Mouse (Mus musculus) retina, adult 2 months (tissue): ENCODE data around the gene Ano1.

Experiments
- DNase-seq: peaks from one replicate; pipeline ENCODE4 v3.0.0-alpha.2; 2012; ENCODE audit warnings: low read depth, low spot score

The Ano1 gene

DNA sequence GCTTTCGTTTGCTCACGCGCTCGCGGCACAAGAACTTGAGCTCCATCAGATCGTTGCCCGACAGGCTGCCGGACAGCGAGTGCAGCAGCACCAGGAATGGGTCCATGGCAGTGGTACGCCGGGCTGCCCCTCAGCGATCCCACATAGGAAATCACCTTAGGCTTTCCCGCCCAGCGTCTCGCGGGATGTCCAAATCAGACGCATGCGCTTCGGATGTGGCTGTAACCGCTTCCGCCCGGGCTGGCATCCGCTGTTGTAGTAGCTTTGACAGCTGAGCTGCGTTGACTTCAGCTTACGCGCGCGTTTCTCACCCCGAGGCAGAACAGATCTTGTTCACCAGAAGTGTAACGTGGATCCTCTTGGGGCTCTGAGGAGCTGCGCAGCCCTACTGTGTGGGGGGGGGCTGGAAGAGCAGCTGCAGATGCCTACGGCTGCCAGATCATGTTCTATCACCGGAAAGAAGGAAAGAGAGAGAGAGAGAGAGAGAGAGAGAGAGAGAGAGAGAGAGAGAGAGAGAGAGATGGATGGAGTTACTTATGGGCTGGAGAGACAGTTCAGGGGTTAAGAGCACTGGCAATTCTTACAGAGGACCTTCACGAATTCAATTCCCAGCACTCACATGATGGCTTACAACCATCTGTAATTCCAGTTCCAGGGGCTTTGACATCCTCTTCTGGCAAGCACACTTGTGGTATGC is 169.3 kb downstream of the Ano1 start, which contains the start of gene Fadd:
Fadd (minus strand) TSS at position 180 of the 697 bp plus-strand sequence.
- peak; percentile 88 for DNase-seq

DNA sequence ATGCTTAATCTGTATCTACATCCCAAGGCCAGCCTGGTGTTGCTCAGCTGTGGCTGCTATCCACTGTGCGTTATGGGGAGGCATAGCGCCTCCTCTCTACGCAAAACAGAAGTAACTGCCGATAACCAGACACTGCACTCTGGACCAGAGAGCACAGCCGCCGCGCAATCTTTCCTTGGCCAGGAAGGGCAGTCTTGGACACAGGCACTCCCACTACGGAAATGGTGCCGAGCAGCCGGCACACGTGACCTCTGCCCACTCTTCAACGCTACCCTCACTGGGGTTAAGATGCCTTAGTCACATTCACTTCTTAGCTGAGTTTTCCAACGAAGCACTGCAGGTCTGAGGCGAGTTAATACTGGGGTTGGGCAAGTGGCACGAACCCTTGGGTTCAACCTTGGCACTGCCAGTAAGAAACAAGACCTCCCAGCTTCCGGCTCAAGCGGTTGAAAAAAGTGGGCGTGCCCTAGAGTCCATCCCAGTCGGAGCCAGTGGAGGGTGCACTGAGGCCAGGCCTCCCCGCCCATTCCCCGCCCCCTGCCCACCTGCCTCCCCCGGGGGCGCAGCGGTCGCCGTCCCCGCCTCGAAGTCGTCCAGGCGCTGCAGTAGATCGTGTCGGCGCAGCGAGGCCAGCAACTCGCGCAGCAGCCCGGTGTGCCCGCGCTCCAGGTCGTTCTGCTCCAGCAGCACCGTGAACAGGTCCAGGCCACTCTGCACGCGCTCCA is 170.1 kb downstream of the Ano1 start:
- no peak for DNase-seq

DNA sequence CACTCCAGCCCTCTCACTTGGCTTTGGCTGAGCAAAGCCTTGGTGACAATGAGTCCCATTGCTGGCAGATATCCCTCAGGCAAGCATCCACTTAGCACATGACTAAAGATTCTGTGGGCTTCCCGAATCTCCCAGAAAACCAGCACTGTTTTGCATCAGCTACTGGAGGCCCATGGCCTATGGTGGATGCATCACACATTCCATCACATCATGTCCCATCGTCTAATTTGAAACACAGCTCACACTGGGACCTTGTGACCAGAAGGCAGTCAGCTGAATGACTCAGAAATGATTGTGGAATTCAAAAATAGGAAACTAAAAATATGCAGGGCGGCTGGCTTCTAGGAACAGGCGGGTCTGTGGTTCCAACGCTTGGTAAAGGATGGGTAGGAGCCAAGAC is 173.9 kb downstream of the Ano1 start:
- no peak for DNase-seq

DNA sequence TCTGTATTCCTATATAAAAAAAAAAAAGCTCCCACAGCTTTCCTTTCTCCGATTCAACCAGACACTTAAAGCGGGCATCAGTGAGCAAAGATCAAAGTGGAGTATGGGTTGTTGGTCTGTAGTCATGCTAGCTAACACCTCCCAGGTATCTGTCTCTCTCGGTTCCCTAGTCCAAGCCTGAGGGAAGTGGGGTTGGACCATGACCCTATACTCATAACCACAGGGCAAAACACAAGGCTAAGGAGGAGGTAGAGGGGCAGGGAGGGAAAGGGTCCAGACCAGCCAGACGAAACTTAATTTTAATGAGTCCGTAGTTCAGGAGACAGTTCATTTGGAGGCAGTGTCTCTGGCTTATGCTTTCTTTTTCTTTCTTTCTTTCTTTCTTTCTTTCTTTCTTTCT is 179.5 kb downstream of the Ano1 start:
- DNase-seq: no peak

DNA sequence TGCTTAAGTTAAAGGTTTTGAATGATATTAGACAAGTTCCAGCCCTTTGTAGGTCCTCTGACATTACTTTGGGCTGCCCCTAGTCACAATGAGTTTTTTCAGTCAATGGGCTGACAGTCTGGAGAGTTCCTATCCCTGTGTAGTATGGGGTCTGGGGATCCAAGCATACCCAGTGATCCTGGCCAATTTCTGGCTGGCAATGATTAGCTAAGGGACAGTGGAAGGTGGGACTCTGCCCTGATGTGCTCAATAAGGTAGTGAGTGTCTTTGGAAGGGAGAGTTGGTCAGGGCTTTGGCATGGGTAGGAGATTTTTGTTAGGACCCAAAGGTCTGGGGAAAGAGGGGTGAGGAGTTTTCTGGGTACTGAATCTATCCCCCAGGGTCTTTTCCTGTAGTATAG is 180.2 kb downstream of the Ano1 start:
- DNase-seq: no peak

DNA sequence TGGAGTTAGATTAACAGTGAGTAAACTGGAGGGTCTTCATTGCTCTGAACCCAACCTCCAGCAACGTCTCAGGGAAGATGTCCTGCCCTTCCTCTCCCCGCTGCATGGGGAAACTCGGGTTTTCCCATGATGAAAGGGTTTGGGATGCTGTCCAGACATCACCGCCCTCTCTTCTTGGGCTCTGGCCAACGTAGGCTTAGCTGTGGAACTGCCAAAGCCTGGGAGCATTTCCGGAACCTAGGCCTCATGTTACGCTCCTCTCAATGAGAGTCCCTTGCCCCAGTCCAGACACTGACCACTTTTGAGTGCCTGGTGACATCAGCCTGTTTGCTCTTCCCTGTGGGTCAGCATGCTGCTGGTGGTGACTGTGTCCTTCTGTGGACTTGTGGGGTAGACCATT is 182.3 kb downstream of the Ano1 start:
- DNase-seq: no peak

DNA sequence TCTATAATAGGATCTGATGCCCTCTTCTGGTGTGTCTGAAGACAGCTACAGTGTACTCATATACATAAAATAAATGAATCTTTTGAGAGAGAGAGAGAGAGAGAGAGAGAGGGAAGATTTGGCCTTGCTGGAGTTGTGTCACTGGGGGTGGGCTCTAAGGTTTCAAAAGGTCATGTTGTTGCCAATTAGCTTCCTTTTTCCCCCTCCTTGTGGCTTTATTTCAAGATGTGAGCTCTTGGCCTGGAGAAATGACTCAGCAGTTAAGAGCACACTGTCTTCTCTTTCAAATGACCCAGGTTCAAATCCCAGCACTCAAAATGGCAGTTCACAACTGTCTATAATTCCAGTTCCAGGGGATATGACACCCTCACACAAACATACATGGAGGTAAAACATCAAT is 183.7 kb downstream of the Ano1 start:
- no peak for DNase-seq

DNA sequence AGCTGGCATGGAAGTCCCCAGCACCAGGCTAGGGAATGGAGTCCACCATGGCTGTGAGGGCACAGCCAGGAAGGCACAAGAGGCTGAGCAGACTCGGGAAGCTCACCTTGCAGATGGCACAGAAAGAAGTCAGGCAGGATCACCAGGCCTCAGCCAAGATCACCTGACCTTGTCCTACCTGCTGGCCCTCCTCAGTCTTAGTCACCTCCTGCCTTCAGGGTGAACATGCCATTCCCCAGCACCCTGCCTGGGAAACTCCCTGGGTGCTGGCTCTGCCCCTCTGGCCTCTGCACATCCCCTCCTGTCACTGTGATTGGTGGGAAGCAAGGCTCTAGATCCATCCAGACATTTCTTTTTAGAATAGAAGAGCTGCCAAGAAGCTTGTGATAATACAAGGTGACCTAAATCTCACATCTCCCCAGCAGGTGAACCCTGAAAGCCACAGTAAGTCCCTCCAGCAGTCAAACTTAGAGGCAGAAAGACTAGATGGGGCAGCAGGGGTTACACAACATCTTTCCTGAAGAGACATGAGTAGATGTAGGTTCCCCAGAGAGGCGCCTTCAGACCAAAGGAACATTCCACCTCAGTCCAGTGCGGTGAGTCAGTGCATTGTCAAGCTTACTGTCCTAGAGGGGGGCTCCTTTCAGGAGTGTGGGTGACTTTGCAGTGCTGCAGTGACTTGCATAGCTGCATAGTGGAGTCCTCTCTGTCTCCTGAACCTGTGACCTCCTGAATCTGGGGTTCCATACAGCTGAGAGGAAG is 184.7 kb downstream of the Ano1 start:
- no peak for DNase-seq

DNA sequence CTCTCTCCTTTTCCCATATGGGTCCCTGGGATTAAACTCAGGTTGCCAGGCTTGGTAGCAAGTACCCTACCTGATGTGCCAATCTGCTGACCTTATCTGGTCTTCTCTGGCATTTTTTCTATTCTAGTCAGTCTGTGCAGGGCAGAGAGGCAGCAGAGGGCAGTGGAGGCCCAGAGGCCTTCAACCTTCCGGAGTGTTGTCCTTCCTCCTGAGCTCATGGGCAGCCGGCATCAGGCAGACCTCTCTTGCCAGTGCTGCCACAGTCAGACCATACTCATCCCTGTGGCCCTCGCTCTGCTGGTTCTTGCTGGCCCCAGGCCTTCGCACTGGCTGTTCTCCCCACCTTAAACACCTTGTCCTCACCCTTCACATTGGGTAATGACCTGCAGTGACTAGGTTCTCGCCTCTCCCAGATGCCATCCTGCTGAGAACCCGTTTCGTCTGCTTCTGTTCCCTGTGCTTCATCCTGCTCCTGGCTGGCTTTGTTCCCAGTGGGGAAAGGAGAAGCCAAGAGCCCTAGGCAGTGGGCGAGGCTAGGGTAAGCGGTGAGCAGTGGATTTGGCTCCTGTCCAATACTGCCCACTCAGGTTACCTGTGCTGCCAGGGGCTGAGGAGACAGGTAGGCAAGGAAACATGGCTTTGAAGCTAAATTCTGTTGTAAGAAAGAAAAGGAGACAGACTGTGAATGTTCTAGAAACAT is 188.2 kb downstream of the Ano1 start:
- no peak for DNase-seq

DNA sequence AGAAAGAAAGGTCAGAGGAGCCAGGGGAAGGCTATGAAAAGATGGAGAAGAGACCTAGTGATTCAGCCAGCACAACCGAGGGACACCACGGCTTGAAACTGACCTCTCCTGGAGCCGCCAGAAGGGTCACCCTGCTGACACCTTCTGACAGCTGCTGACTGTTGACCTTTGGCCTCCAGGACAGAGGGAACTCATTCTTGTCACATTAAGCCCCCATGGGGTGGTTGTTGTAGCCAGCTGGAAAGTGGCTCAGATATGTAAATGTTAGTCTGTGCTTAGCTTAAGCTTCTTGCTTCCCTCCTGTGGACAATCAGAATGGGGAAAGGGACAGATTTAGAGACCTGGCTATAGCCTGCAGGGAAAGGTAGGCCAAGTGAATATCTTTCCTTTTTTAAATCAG is 189.8 kb downstream of the Ano1 start:
- DNase-seq: no peak

DNA sequence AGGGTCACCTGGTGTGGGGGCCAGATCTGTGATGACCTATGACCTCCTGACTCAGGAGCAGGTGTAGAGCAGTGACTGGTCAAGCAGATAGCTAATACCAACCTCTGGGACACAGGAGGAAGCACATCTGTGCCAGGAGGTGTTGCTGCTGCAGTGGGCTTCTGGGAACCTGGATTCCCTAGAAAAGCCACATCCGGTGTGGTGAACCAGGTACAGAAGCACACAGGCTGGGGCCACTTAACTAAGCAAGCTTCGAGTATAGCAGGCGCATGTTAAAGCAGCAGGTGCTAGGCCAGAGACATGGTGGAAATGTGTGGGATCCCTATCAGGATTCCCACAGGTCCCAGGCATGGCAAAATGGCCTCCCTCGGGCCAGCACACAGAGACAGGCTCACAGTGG is 191.2 kb downstream of the Ano1 start:
- no peak for DNase-seq

DNA sequence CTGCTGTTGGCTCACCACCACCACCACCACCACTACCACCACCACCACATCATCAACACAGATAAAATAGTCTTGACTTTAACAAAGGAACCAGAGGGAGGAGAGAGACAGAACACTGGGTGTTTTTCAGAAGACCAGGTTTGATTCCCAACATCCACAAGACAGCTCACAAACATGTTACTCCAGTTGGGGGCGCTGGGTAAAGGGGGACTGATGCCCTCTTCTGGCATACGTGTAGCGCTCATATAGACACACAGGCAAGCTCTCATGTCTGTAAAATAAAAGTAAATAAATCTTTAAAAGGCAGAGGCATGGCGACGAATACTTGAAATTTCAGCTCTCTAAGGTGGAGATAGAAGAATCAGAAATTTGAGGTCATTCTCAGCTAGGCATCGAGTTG is 193.2 kb downstream of the Ano1 start:
- no peak for DNase-seq

DNA sequence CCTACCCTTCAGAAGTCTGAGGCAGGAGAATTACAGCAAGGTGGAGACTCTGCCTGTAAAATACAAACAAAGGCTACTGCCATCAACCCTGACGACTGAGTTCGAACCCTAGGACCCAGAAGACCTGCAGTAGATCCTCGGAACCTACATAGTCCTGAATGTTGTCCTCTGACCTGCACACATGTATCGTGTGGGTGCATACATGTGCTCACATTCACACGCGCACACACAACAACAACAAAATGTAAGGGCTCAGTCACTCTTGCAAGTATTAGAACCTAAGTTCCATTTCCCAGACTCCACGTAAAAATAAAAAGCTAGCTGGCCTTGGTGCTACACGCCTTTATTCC is 197.7 kb downstream of the Ano1 start:
- DNase-seq: no peak

DNA sequence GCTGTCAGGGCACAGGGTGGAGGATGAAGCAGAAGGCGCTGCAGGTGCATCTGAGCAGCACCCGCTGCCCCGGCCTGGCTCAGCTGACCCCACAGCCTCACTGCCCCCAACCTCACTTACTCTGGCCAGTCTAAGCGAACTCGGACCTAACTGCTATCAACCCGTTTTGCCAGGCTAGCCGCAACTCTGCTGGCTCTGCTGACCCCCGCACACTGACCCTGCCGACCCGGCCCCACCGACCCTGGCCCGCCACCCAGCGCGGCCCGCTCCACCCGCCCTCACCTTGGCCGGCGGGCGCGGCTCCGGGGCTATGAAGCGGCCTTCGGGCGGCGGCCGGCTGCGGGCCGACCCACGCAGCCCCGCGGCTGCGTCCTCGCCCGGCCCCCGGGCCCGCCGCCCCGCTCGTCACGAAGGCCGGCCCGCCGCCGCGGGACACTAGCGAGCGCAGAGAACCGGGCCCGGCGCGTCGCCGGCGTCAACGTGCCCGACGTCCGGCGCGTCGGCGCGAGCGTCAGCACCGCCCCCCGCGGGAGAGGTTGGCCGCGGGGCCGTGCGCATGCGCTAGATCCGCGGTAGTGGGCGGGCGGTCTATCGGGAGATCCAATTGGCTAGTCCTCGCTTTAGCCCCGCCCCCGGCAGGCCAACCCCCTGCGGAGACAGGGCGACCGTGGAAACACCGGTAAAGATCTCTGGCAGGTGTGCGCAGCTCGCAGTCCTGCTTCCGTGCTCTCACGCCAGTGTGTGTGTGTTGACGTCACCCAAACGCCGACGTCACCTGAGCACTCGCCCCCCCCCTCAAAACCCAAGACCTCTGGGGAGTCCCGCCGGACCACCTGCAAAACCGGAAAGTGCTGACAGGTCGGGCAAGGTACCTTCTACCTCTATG is 198.3 kb downstream of the Ano1 start, which contains the start of gene Ppfia1:
Ppfia1 (minus strand) TSS at position 493 of the 886 bp plus-strand sequence.
- DNase-seq: peak; percentile 93

DNA sequence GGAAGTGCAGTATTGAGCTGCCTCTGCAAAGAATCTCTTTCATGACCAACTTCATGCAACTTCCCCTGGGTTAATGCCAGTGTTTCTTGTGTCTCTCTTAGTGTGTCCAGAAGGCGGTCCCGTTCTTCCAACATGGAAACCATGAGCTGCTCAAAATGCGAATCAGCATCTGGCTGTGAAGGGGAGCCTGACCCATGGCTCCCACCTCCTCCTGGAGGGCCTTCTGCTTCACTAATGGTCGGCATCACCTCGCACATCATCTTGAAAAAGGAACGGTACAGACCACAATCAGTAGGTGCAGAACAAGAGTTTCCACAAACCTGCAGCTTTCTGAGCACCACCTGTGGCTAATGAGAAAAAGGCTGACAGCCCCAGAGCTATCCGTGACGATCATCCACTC is 199.5 kb downstream of the Ano1 start:
- no peak for DNase-seq

DNA sequence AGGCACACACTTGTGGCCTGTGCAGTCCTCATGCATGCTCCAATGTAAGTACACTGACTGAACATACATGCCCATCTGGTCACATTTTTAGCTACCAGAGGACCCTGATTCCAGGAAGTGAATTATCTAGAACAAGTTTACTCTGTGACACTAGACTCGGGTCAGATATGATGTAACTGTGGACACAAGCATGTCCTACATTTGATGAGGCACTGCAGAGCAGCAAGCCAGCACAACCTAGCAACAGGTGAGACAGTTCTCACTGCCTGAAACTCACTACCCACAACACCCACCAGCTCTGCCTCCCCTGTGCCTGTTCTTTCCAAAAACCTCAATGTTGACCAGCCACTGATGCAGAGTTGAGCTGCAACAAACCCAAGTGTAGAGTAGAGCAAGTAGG is 201.0 kb downstream of the Ano1 start:
- no peak for DNase-seq

DNA sequence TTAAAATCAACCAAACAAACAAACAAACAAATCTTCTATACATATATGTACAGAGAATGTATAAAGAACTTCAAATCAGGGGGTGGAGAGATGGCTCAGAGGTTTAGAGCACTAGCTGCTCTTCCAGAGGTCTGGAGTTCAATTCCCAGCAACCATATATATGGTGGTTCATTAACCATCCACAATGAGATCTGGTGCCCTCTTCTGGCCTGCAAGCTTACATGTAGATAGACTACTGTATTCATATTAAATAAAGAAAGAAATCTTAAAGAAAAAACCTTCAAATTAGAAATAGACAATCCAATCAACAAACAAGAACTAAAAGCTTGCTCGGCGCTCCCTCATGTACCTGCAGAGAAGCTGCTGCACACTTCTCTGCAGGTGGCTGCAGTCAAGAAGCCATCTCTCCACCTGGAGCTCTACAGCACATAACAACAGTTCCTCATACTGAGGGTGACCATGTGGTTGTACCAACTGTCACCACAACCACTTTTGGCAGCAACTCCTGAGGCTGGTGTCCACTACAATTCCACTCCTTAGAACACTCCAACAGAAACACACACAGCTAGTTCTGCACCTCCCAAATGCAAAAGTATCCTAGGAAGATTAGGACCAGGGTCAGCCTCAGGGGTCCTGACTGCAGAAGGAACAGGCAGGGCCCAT is 201.7 kb downstream of the Ano1 start:
- no peak for DNase-seq

DNA sequence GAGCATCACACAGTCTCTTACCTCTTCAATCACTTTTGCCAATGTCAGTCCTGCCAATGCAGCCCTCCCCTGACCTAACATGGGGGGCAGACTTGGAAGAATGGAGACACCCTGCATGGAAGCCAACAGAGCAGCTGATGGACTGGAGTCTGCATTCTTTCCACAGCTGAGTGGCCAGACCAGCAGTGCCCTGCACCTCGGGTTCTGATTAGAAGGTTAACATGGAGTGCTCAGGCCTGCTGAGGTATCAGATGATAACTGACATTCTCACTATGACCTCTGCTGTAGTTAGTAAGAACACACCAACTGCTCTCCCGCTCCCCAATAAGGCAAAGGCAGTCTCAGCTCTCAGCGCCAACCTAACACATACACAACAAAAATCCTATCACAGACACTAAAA is 206.5 kb downstream of the Ano1 start:
- DNase-seq: no peak

DNA sequence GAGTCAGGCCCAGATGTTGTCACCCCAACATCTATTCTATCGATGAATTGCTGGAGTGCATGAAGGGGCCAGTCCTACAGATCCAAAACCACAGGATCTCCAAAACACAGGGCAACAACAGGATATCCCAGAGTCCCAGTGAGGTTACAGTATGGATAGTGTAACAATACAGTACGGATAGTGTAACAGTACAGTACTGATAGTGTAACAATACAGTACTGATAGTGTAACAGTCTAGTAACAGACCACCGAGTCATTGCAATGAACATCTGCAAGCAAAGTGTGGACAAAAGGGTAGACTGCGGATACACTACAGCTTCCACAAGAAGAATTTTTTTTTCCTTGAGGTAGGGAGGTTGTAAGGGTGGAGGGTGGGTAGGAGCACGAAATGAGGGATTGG is 210.4 kb downstream of the Ano1 start:
- no peak for DNase-seq

DNA sequence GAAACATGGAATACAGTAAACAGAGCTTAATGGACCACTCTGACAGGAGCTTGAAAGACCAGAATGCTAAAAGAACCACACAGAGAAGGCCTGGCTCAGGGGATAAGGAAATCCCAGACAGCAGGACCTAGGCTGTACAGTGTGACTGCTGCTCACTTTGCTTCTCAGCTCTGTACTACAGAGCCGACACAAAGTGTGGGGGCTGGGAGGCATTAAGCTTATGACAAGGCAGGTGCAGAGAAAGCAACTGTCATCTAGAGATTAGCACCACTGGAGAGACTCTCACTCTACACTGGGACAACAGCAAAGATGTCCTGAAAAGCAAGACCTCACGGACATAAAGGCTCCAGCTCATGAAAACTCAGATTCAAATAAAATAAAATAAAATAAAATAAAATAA is 212.6 kb downstream of the Ano1 start:
- DNase-seq: no peak
